Mouse (Mus musculus) brain, embryonic 14.5 days (tissue): ENCODE results near the gene Csmd2.
"Not testable (repeated sequence)": the region's sequence is repeated elsewhere in the genome, so short reads cannot be mapped to it uniquely, and the experiment has no call there.

Experiments used
- CTCF ChIP-seq: fragments of 200-500 bp; IDR thresholded peaks from 2 replicates; pipeline ENCODE4 v1.5.1; 2012; ENCODE audit warnings: inconsistent platforms, mild to moderate bottlenecking, moderate library complexity, borderline replicate concordance; ENCODE audit not compliant: insufficient read depth, insufficient read length; ENCODE audit errors: extremely low read depth
- POLR2A ChIP-seq: fragments of 200-500 bp; IDR thresholded peaks from 2 replicates; pipeline ENCODE4 v1.6.1; 2012; ENCODE audit warnings: mild to moderate bottlenecking, inconsistent platforms, borderline replicate concordance; ENCODE audit not compliant: poor library complexity, insufficient read depth, insufficient read length, severe bottlenecking; ENCODE audit errors: extremely low read depth

DNA sequence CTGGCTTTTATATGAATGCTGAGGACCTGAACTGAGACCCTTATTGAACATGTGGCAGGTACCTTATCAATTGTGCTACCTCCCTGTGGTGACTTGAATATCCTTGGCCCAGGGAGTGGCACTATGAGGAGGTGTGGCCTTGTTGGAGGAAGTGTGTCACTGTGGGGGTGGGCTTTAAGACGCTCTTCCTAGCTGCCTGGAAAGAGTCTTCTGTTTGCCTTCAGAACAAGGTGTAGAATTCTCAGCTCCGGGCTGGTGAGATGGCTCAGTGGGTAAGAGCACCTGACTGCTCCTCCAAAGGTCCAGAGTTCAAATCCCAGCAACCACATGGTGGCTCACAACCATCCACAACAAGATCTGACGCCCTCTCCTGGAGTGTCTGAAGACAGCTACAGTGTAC, 624.1 kb downstream of the Csmd2 start:
- TF ChIP-seq POLR2A, CTCF: not testable (repeated sequence)
